Mouse (Mus musculus): Measurements from ENCODE around the gene Sprr2i. TPM values are rescaled to one million over a fixed set of nuclear protein-coding genes. Genes with fewer than 3 reads are reported as not detected.

Gene Sprr2i
- polyA plus RNA-seq, 1 experiment from 2014 or later, result not detected

- no peak within 1 kb of the TSS for H3K9ac ChIP-seq (ENCODE audit: low read depth, low read length)
- 93% methylated on average over 3 of the region's 3 CpGs for WGBS
- no peak for ATAC-seq (ENCODE audit: low FRiP score)
Observed at GRCm38 (mm10) chr3:92438689-92439088, 30.9 kb downstream of the Sprr2i start, which contains the start of gene Sprr1b. TSS of gene Sprr1b (minus strand) at chr3:92438789.

GRCm38 (mm10) chr3:92440177-92440576 lies 32.4 kb downstream of the Sprr2i start:
- Histone ChIP-seq H3K9ac (ENCODE audit: low read depth, low read length) (no peak overlapping the region), H3K27me3 (ENCODE audit: control insufficient read depth, insufficient read depth, low read length) (no peaks in the 10 kb centered on the region), H3K4me1 (replicated peaks; ENCODE audit: control insufficient read depth, insufficient read depth, low read length) (no peaks in the 10 kb centered on the region), H3K4me3 (ENCODE audit: low read depth, low read length) (no peak overlapping the region), H3K9me3 (ENCODE audit: control insufficient read depth, low read length) (no peaks in the 10 kb centered on the region), H3K36me3 (ENCODE audit: control insufficient read depth, insufficient read depth, low read length) (no peaks in the 10 kb centered on the region), H3K4me2 (replicated peaks; ENCODE audit: low read depth, low read length) (no peak overlapping the region), H3K27ac (ENCODE audit: low read depth, low read length) (no peak overlapping the region)
- ATAC-seq (ENCODE audit: low FRiP score) (no peak), DNase-seq (ENCODE audit: low spot score) (no peak)
- 90% methylated on average over 3 of the region's 3 CpGs for WGBS

More at GRCm38 (mm10) chr3:92438689-92439088, 30.9 kb downstream of the Sprr2i start, which contains the start of gene Sprr1b:
- H3K4me2 ChIP-seq (replicated peaks; ENCODE audit: low read depth, low read length), result no peak within 1 kb of the TSS
- no peak within 1 kb of the TSS for H3K27ac ChIP-seq (ENCODE audit: low read depth, low read length)
- no peaks in the 10 kb centered on the region for H3K27me3 ChIP-seq (ENCODE audit: control insufficient read depth, insufficient read depth, low read length)
- H3K9me3 ChIP-seq (ENCODE audit: control insufficient read depth, low read length), result no peaks in the 10 kb centered on the region
- no peaks in the 10 kb centered on the region for H3K36me3 ChIP-seq (ENCODE audit: control insufficient read depth, insufficient read depth, low read length)
- H3K4me3 ChIP-seq (ENCODE audit: low read depth, low read length), result no peak within 1 kb of the TSS
- no peaks in the 10 kb centered on the region for H3K4me1 ChIP-seq (replicated peaks; ENCODE audit: control insufficient read depth, insufficient read depth, low read length)
- no peak for DNase-seq (ENCODE audit: low spot score)

GRCm38 (mm10) chr3:92455151-92455550 lies 47.4 kb downstream of the Sprr2i start:
- H3K9ac ChIP-seq (ENCODE audit: low read depth, low read length), result no peak overlapping the region
- H3K4me2 ChIP-seq (replicated peaks; ENCODE audit: low read depth, low read length), result no peak overlapping the region
- 86% methylated on average over 5 of the region's 5 CpGs for WGBS
- H3K36me3 ChIP-seq (ENCODE audit: control insufficient read depth, insufficient read depth, low read length), result no peaks in the 10 kb centered on the region
- H3K9me3 ChIP-seq (ENCODE audit: control insufficient read depth, low read length), result no peaks in the 10 kb centered on the region
- no peaks in the 10 kb centered on the region for H3K27me3 ChIP-seq (ENCODE audit: control insufficient read depth, insufficient read depth, low read length)
- H3K4me3 ChIP-seq (ENCODE audit: low read depth, low read length), result no peak overlapping the region
- no peak for ATAC-seq (ENCODE audit: low FRiP score)
- DNase-seq (ENCODE audit: low spot score), result no peak
- no peaks in the 10 kb centered on the region for H3K4me1 ChIP-seq (replicated peaks; ENCODE audit: control insufficient read depth, insufficient read depth, low read length)
- no peak overlapping the region for H3K27ac ChIP-seq (ENCODE audit: low read depth, low read length)

DNA sequence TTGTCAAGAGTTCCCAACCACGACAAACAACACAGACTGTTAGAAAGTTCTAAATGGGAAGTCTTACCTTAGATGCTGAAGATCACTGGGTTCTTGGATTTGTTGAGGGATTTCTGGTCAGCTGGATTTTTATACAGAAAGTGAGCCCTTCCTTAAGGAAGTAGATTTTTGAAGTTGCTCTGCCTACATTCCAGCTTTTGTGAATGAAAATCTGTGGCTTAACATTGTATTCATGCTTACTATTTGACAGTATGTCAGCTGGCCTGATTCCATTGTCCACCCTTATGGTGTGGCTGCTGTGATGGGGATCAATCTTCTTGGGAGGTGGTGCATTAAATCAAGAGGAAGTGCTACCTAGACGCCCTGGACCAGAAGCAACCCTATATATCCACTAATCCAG lies 50.8 kb downstream of the Sprr2i start, which contains the start of gene Sprr3:
TSS of gene Sprr3 (minus strand) at position 101 of the 400 bp plus-strand sequence.
- Histone ChIP-seq H3K4me2 (replicated peaks; ENCODE audit: low read depth, low read length) (no peak within 1 kb of the TSS), H3K4me1 (replicated peaks; ENCODE audit: control insufficient read depth, insufficient read depth, low read length) (no peaks in the 10 kb centered on the region), H3K27me3 (ENCODE audit: control insufficient read depth, insufficient read depth, low read length) (no peaks in the 10 kb centered on the region), H3K9me3 (ENCODE audit: control insufficient read depth, low read length) (no peaks in the 10 kb centered on the region), H3K36me3 (ENCODE audit: control insufficient read depth, insufficient read depth, low read length) (no peaks in the 10 kb centered on the region), H3K27ac (ENCODE audit: low read depth, low read length) (no peak within 1 kb of the TSS), H3K4me3 (ENCODE audit: low read depth, low read length) (no peak within 1 kb of the TSS), H3K9ac (ENCODE audit: low read depth, low read length) (no peak within 1 kb of the TSS)
- ATAC-seq (ENCODE audit: low FRiP score) (no peak), DNase-seq (ENCODE audit: low spot score) (no peak)
- WGBS, result 70% methylated on average over 2 of the region's 2 CpGs

Other genes with a start within 250 kb of the Sprr2i start
- not detected in 2 replicates for gene Sprr2a1, start 192.2 kb upstream of the Sprr2i start, polyA plus RNA-seq (2014; fragmentation: Nextera tagmentation; extraction: Ambion mirVana)
- 0.40 and 0.50 TPM in 2 replicates for gene Sprr2a2, start 192.1 kb upstream of the Sprr2i start, polyA plus RNA-seq (2014; fragmentation: Nextera tagmentation; extraction: Ambion mirVana)
- gene Sprr2a3, start 122.6 kb upstream of the Sprr2i start, polyA plus RNA-seq (2014; fragmentation: Nextera tagmentation; extraction: Ambion mirVana), result not detected in 2 replicates
- 0.45 TPM in 1 of 2 replicates, not detected in the other for gene Sprr2b, start 91.4 kb upstream of the Sprr2i start, polyA plus RNA-seq (2014; fragmentation: Nextera tagmentation; extraction: Ambion mirVana)
- not detected in 2 replicates for gene Sprr2d, start 68.9 kb upstream of the Sprr2i start, polyA plus RNA-seq (2014; fragmentation: Nextera tagmentation; extraction: Ambion mirVana)
- not detected in 2 replicates for gene Sprr2e, start 55.8 kb upstream of the Sprr2i start, polyA plus RNA-seq (2014; fragmentation: Nextera tagmentation; extraction: Ambion mirVana)
- gene Sprr2f, start 42.8 kb upstream of the Sprr2i start, polyA plus RNA-seq (2014; fragmentation: Nextera tagmentation; extraction: Ambion mirVana), result not detected in 2 replicates
- not detected in 2 replicates for gene Sprr2h, start 22.3 kb upstream of the Sprr2i start, polyA plus RNA-seq (2014; fragmentation: Nextera tagmentation; extraction: Ambion mirVana)
- not detected in 2 replicates for gene Sprr2j-ps, start 10.1 kb downstream of the Sprr2i start, polyA plus RNA-seq (2014; fragmentation: Nextera tagmentation; extraction: Ambion mirVana)
- 5.6 and 5.9 TPM in 2 replicates for gene Gm9774, start 21.4 kb downstream of the Sprr2i start, polyA plus RNA-seq (2014; fragmentation: Nextera tagmentation; extraction: Ambion mirVana)
- not detected in 2 replicates for gene Sprr2k, start 24.6 kb downstream of the Sprr2i start, polyA plus RNA-seq (2014; fragmentation: Nextera tagmentation; extraction: Ambion mirVana)
- not detected in 2 replicates for gene Sprr1b, start 30.8 kb downstream of the Sprr2i start, polyA plus RNA-seq (2014; fragmentation: Nextera tagmentation; extraction: Ambion mirVana)
- not detected in 2 replicates for gene Sprr3, start 50.7 kb downstream of the Sprr2i start, polyA plus RNA-seq (2014; fragmentation: Nextera tagmentation; extraction: Ambion mirVana)
- not detected in 2 replicates for gene Sprr1a, start 77.9 kb downstream of the Sprr2i start, polyA plus RNA-seq (2014; fragmentation: Nextera tagmentation; extraction: Ambion mirVana)
- not detected in 2 replicates for gene Sprr4, start 92.5 kb downstream of the Sprr2i start, polyA plus RNA-seq (2014; fragmentation: Nextera tagmentation; extraction: Ambion mirVana)
- gene 2310046K23Rik, start 126.5 kb downstream of the Sprr2i start, polyA plus RNA-seq (2014; fragmentation: Nextera tagmentation; extraction: Ambion mirVana), result not detected in 2 replicates
- gene Ivl, start 165.7 kb downstream of the Sprr2i start, polyA plus RNA-seq (2014; fragmentation: Nextera tagmentation; extraction: Ambion mirVana), result not detected in 2 replicates
- gene Smcp, start 181.0 kb downstream of the Sprr2i start, polyA plus RNA-seq (2014; fragmentation: Nextera tagmentation; extraction: Ambion mirVana), result not detected in 2 replicates
- not detected in 2 replicates for gene 2210017I01Rik, start 199.5 kb downstream of the Sprr2i start, polyA plus RNA-seq (2014; fragmentation: Nextera tagmentation; extraction: Ambion mirVana)
- gene Lce6a, start 213.7 kb downstream of the Sprr2i start, polyA plus RNA-seq (2014; fragmentation: Nextera tagmentation; extraction: Ambion mirVana), result not detected in 2 replicates
- not detected in 2 replicates for gene Lce1a1, start 240.3 kb downstream of the Sprr2i start, polyA plus RNA-seq (2014; fragmentation: Nextera tagmentation; extraction: Ambion mirVana)
- gene Lce1b, start 248.9 kb downstream of the Sprr2i start, polyA plus RNA-seq (2014; fragmentation: Nextera tagmentation; extraction: Ambion mirVana), result not detected in 2 replicates